Mouse (Mus musculus): ENCODE measurements at regions not wholly inside any gene's neighbourhood (a gene's known extent, or its start where the extent isn't known, plus 50 kb on each side); places are given as distances from the start of the nearest gene placed in this dataset.

DNA sequence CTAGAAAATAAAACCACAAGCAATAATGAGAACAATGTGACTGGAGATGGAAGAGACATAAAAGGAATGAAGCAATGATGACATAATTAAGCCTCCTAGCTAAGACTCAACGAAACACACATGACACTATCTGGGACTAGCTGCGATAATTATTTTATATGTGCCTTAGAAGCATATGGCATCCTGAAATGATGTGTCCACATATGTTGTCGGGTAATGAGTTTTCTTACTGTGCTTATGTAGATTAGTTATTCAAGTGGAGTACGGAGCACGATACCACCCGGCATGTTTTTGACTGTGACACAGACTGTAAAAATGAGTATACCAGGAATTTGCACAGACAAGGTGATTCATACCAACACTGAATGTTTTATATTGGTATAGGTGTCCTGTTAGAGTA, 781.7 kb upstream of the Cdh12 start:
- TF ChIP-seq HCFC1 (IDR thresholded peaks at IDR 0.05; ENCODE audit: low read depth, low read length) (no peak), IRF4 (IDR thresholded peaks at IDR 0.05; ENCODE audit: low read depth, low read length) (no peak), TBP (conservative IDR thresholded peaks at IDR 0.05; ENCODE audit: low read depth, low read length) (no peak), PAX5 (IDR thresholded peaks at IDR 0.05; ENCODE audit: low read length) (no peak)

Data from CH12.LX (cell line).